In the genomic region with DNA sequence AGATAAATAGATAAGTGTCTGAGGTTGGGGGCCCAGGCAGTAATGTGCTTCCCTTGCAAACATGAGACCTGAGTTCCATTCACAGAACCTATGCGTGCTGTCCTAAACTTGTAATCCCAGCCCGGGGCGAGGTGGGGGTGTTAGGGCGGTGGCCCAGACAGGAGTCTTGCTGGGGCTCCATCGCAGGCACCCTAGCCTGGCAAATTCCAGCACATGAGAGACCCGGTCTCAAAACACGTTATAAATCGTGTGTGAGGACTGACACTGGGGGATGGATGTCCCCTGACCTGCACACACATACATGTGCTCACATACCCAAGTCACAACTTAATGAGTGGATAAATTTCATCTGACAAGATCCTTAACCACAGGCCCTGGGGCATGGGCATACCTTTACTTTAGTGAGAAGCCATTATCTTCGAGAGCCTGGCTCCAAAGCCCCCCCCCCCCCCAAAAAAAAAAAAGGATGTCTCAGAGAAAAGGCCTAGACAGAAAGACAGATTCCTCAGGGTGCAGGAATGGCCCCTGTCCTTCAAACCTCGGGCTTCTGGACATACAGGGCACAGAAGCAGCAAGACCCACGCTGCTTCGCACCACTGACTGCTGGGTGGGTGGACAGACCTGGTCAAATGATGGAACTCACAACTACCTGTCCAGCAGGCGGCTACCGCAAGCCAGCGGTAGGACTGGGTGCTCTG, we compare ENCODE assay signal across 8 mouse cellular contexts. TPM values are rescaled to one million over a fixed set of nuclear protein-coding genes. Genes with fewer than 3 reads are reported as not detected.
A peak's percentile ranks its signal among the peaks of the same experiment; 100 is the strongest.
DNase-seq lines count a peak whose midpoint lies in the region; ATAC-seq and TF ChIP-seq lines count a peak whose summit lies in the region.

No protein-coding gene starts in this region.

- H3K9me3 ChIP-seq in kidney, embryonic 16.5 days (ENCODE audit: low read length), result no peaks in the 10 kb centered on the region
- H3K9me3 ChIP-seq in embryonic facial prominence, embryonic 10.5 days, result no peaks in the 10 kb centered on the region
- no peaks in the 10 kb centered on the region for H3K9me3 ChIP-seq in hindbrain, embryonic 15.5 days
- no peaks in the 10 kb centered on the region for H3K9me3 ChIP-seq in midbrain, postnatal 0 days (ENCODE audit: low read length)

- no peaks in the 10 kb centered on the region for H3K4me1 ChIP-seq in kidney, embryonic 16.5 days (ENCODE audit: insufficient read depth, low read length)
- H3K4me1 ChIP-seq in embryonic facial prominence, embryonic 10.5 days, result peaks cover 8% of the 10 kb centered on the region
- H3K4me1 ChIP-seq in hindbrain, embryonic 15.5 days (replicated peaks), result peaks cover 7% of the 10 kb centered on the region
- no peaks in the 10 kb centered on the region for H3K4me1 ChIP-seq in midbrain, postnatal 0 days (ENCODE audit: insufficient read depth, low read length)

- peak overlapping the region; percentile 71 for H3K4me2 ChIP-seq in kidney, embryonic 16.5 days (replicated peaks; ENCODE audit: low read depth, low read length)
- peak overlapping the region; percentile 85 for H3K4me2 ChIP-seq in hindbrain, embryonic 15.5 days
- peak overlapping the region; percentile 52 for H3K4me2 ChIP-seq in midbrain, postnatal 0 days (ENCODE audit: low read depth, low read length, poor library complexity, severe bottlenecking)

- no peak for TF ChIP-seq CTCF in midbrain, postnatal 0 days (IDR thresholded peaks at IDR 0.05)

- no peaks in the 10 kb centered on the region for H3K36me3 ChIP-seq in kidney, embryonic 16.5 days (ENCODE audit: insufficient read depth, low read length)
- H3K36me3 ChIP-seq in embryonic facial prominence, embryonic 10.5 days (replicated peaks), result no peaks in the 10 kb centered on the region
- no peaks in the 10 kb centered on the region for H3K36me3 ChIP-seq in hindbrain, embryonic 15.5 days
- H3K36me3 ChIP-seq in midbrain, postnatal 0 days (ENCODE audit: insufficient read depth, low read length), result no peaks in the 10 kb centered on the region

- 52% methylated on average over 15 of the region's 15 CpGs for WGBS in kidney, embryonic 16.5 days
- 57% methylated on average over 15 of the region's 15 CpGs for whole genome bisulfite sequencing in embryonic facial prominence, embryonic 10.5 days
- WGBS in hindbrain, embryonic 15.5 days, result 59% methylated on average over 15 of the region's 15 CpGs
- 57% methylated on average over 15 of the region's 15 CpGs for WGBS in midbrain, postnatal 0 days

- H3K27ac ChIP-seq in kidney, embryonic 16.5 days (ENCODE audit: low read length), result no peak overlapping the region
- peak overlapping the region; percentile 74; the same call in 1 of the 2 replicates for H3K27ac ChIP-seq in embryonic facial prominence, embryonic 10.5 days (replicated peaks)
- H3K27ac ChIP-seq in hindbrain, embryonic 15.5 days (replicated peaks), result peak overlapping the region; percentile 68; the same call in 1 of the 2 replicates
- H3K27ac ChIP-seq in midbrain, postnatal 0 days (ENCODE audit: low read depth, low read length), result no peak overlapping the region

- H3K4me3 ChIP-seq in kidney, embryonic 16.5 days (ENCODE audit: low read length), result peak overlapping the region; percentile 45
- peak overlapping the region; percentile 60 for H3K4me3 ChIP-seq in embryonic facial prominence, embryonic 10.5 days
- H3K4me3 ChIP-seq in hindbrain, embryonic 15.5 days, result peak overlapping the region; percentile 42
- peak overlapping the region; percentile 37 for H3K4me3 ChIP-seq in midbrain, postnatal 0 days (ENCODE audit: low read depth, low read length)

- no peak; the same call in 1 of the 2 replicates for ATAC-seq in kidney, embryonic 16.5 days (ENCODE audit: low FRiP score, low TSS enrichment)
- ATAC-seq in hindbrain, embryonic 15.5 days (ENCODE audit: low FRiP score, low read depth), result peak; percentile 87
- ATAC-seq in midbrain, postnatal 0 days (ENCODE audit: low FRiP score), result peak; percentile 47; the same call in 1 of the 2 replicates
- no peak for ATAC-seq in CD4-positive, CD25-positive, alpha-beta regulatory T cell, adult 4 months

- DNase-seq in kidney, postnatal 25 days, result no peak
- DNase-seq in embryonic facial prominence, embryonic 10.5 days (ENCODE audit: low spot score), result no peak
- DNase-seq in midbrain, postnatal 0 days (ENCODE audit: low spot score), result no peak
- no peak for DNase-seq in right cerebral cortex, postnatal 36 days (ENCODE audit: low spot score in 2 of 2)
- no peak for DNase-seq in cerebellum, postnatal 10 days

- H3K27me3 ChIP-seq in kidney, embryonic 16.5 days (ENCODE audit: insufficient read depth, low read length), result no peaks in the 10 kb centered on the region
- H3K27me3 ChIP-seq in embryonic facial prominence, embryonic 10.5 days (replicated peaks; ENCODE audit: low read depth, poor library complexity, severe bottlenecking), result peaks cover 9% of the 10 kb centered on the region; the same call in 1 of the 2 replicates
- H3K27me3 ChIP-seq in hindbrain, embryonic 15.5 days, result no peaks in the 10 kb centered on the region
- no peaks in the 10 kb centered on the region for H3K27me3 ChIP-seq in midbrain, postnatal 0 days (ENCODE audit: insufficient read depth, low read length)

- H3K9ac ChIP-seq in kidney, embryonic 16.5 days (replicated peaks; ENCODE audit: low read length), result peak overlapping the region; percentile 61
- H3K9ac ChIP-seq in hindbrain, embryonic 15.5 days, result peak overlapping the region; percentile 66
- H3K9ac ChIP-seq in midbrain, postnatal 0 days (replicated peaks; ENCODE audit: low read length, poor library complexity, severe bottlenecking), result peak overlapping the region; percentile 44

RNA-seq across cellular contexts. Expression of a gene that starts 13.8 kb away (rescaled TPM):
- polyA plus RNA-seq in kidney, embryonic 16.5 days (2015; fragmentation: Nextera tagmentation; extraction: Ambion mirVana), result 67.5 and 68.0 TPM in 2 replicates
- 78.3 and 84.7 TPM in 2 replicates for polyA plus RNA-seq in embryonic facial prominence, embryonic 10.5 days (2016; fragmentation: Nextera tagmentation; extraction: Ambion mirVana)
- polyA plus RNA-seq in hindbrain, embryonic 15.5 days (2015; fragmentation: Nextera tagmentation; extraction: Ambion mirVana), result 58.1 and 60.9 TPM in 2 replicates
- 41.0 and 43.3 TPM in 2 replicates for total RNA-seq in midbrain, postnatal 0 days (2014; rRNA removed)
- polyA plus RNA-seq in midbrain, postnatal 0 days (2015; fragmentation: Nextera tagmentation; extraction: Ambion mirVana), result 60.3 and 72.4 TPM in 2 replicates
- 10 to 100 TPM; 44.9 to 62.3 TPM for polyA plus RNA-seq in CD4-positive, CD25-positive, alpha-beta regulatory T cell, adult 4 months (2017; shearing (Covaris generic))

RNA-seq across cellular contexts. Expression of a gene that starts 14.1 kb away (rescaled TPM):
- polyA plus RNA-seq in kidney, embryonic 16.5 days (2015; fragmentation: Nextera tagmentation; extraction: Ambion mirVana), result 631 and 669 TPM in 2 replicates
- polyA plus RNA-seq in embryonic facial prominence, embryonic 10.5 days (2016; fragmentation: Nextera tagmentation; extraction: Ambion mirVana), result 667 and 713 TPM in 2 replicates
- polyA plus RNA-seq in hindbrain, embryonic 15.5 days (2015; fragmentation: Nextera tagmentation; extraction: Ambion mirVana), result 1,382 and 1,396 TPM in 2 replicates
- total RNA-seq in midbrain, postnatal 0 days (2014; rRNA removed), result 1,134 and 1,270 TPM in 2 replicates
- polyA plus RNA-seq in midbrain, postnatal 0 days (2015; fragmentation: Nextera tagmentation; extraction: Ambion mirVana), result 1,433 and 1,533 TPM in 2 replicates
- 100 to 1,000 TPM; 408 to 507 TPM for polyA plus RNA-seq in CD4-positive, CD25-positive, alpha-beta regulatory T cell, adult 4 months (2017; shearing (Covaris generic))

RNA-seq across cellular contexts. Expression of a gene that starts 30.6 kb away (rescaled TPM):
- polyA plus RNA-seq in kidney, embryonic 16.5 days (2015; fragmentation: Nextera tagmentation; extraction: Ambion mirVana), result 227 and 237 TPM in 2 replicates
- 208 and 209 TPM in 2 replicates for polyA plus RNA-seq in embryonic facial prominence, embryonic 10.5 days (2016; fragmentation: Nextera tagmentation; extraction: Ambion mirVana)
- 132 and 133 TPM in 2 replicates for polyA plus RNA-seq in hindbrain, embryonic 15.5 days (2015; fragmentation: Nextera tagmentation; extraction: Ambion mirVana)
- total RNA-seq in midbrain, postnatal 0 days (2014; rRNA removed), result 72.3 and 74.2 TPM in 2 replicates
- 108 and 111 TPM in 2 replicates for polyA plus RNA-seq in midbrain, postnatal 0 days (2015; fragmentation: Nextera tagmentation; extraction: Ambion mirVana)
- 10 to 100 TPM; 14.8 to 21.9 TPM for polyA plus RNA-seq in CD4-positive, CD25-positive, alpha-beta regulatory T cell, adult 4 months (2017; shearing (Covaris generic))

RNA-seq across cellular contexts. Expression of a gene that starts 44.6 kb away (rescaled TPM):
- polyA plus RNA-seq in kidney, embryonic 16.5 days (2015; fragmentation: Nextera tagmentation; extraction: Ambion mirVana), result 3.1 and 4.0 TPM in 2 replicates
- 0.36 and 0.41 TPM in 2 replicates for polyA plus RNA-seq in embryonic facial prominence, embryonic 10.5 days (2016; fragmentation: Nextera tagmentation; extraction: Ambion mirVana)
- polyA plus RNA-seq in hindbrain, embryonic 15.5 days (2015; fragmentation: Nextera tagmentation; extraction: Ambion mirVana), result 1.00 and 1.0 TPM in 2 replicates
- total RNA-seq in midbrain, postnatal 0 days (2014; rRNA removed), result 0.55 and 0.85 TPM in 2 replicates
- polyA plus RNA-seq in midbrain, postnatal 0 days (2015; fragmentation: Nextera tagmentation; extraction: Ambion mirVana), result 0.27 and 0.36 TPM in 2 replicates
- polyA plus RNA-seq in CD4-positive, CD25-positive, alpha-beta regulatory T cell, adult 4 months (2017; shearing (Covaris generic)), result 1 to 10 TPM; 1.2 TPM

RNA-seq across cellular contexts. Expression of a gene that starts 55.4 kb away (rescaled TPM):
- 356 and 362 TPM in 2 replicates for polyA plus RNA-seq in kidney, embryonic 16.5 days (2015; fragmentation: Nextera tagmentation; extraction: Ambion mirVana)
- 320 and 348 TPM in 2 replicates for polyA plus RNA-seq in embryonic facial prominence, embryonic 10.5 days (2016; fragmentation: Nextera tagmentation; extraction: Ambion mirVana)
- polyA plus RNA-seq in hindbrain, embryonic 15.5 days (2015; fragmentation: Nextera tagmentation; extraction: Ambion mirVana), result 333 and 340 TPM in 2 replicates
- 151 and 158 TPM in 2 replicates for total RNA-seq in midbrain, postnatal 0 days (2014; rRNA removed)
- polyA plus RNA-seq in midbrain, postnatal 0 days (2015; fragmentation: Nextera tagmentation; extraction: Ambion mirVana), result 396 and 420 TPM in 2 replicates
- polyA plus RNA-seq in CD4-positive, CD25-positive, alpha-beta regulatory T cell, adult 4 months (2017; shearing (Covaris generic)), result 100 to 1,000 TPM; 277 to 291 TPM

Comparison
In these comparisons a context has a peak if more than half of its experiments do, and no peak if none do; other contexts are left out.
1. ATAC-seq: peak in hindbrain, embryonic 15.5 days (single experiment) and midbrain, postnatal 0 days (single experiment); none in kidney, embryonic 16.5 days (single experiment) and CD4-positive, CD25-positive, alpha-beta regulatory T cell, adult 4 months (single experiment).
2. H3K27ac ChIP-seq: peak in embryonic facial prominence, embryonic 10.5 days (single experiment) and hindbrain, embryonic 15.5 days (single experiment); none in kidney, embryonic 16.5 days (single experiment) and midbrain, postnatal 0 days (single experiment).
3. Peak in every context shown above with its lines, with median percentiles within 50 percentile points of each other: H3K4me2 ChIP-seq, H3K4me3 ChIP-seq and H3K9ac ChIP-seq.